Mouse (Mus musculus) neutrophil, adult 83 days (primary cell): Measurements from ENCODE around the gene Vinac1. TPM values are rescaled to one million over a fixed set of nuclear protein-coding genes. Genes with fewer than 3 reads are reported as not detected.

Experiments
- total RNA-seq, 2 experiments: library from RNA; stranded (reverse); gene quantifications; one replicate each; pipeline ENCODE4 v1.2.4; 2023

Vinac1 gene
- not detected for total RNA-seq

DNA sequence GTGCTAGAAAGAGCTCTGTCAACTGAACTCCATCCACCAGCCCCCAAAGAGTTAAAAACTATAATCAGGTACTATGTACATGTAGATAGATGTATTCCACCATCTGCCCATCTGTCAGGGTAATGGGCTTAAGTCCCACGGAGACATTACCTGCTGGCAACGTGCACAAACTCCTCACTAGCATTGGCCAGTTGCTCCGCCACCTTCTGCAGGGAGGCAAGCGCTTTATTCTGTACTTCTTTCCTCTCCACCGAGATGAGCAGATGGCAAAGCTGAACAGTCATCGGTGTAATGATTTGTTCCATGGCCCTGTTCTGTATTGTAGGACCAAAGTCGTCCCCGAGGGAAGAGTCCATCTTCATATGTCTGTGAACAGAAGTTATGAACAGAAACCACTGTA is at the start of gene Vinac1:
TSS of gene Vinac1 (minus strand) at position 362 of the 400 bp plus-strand sequence.

DNA sequence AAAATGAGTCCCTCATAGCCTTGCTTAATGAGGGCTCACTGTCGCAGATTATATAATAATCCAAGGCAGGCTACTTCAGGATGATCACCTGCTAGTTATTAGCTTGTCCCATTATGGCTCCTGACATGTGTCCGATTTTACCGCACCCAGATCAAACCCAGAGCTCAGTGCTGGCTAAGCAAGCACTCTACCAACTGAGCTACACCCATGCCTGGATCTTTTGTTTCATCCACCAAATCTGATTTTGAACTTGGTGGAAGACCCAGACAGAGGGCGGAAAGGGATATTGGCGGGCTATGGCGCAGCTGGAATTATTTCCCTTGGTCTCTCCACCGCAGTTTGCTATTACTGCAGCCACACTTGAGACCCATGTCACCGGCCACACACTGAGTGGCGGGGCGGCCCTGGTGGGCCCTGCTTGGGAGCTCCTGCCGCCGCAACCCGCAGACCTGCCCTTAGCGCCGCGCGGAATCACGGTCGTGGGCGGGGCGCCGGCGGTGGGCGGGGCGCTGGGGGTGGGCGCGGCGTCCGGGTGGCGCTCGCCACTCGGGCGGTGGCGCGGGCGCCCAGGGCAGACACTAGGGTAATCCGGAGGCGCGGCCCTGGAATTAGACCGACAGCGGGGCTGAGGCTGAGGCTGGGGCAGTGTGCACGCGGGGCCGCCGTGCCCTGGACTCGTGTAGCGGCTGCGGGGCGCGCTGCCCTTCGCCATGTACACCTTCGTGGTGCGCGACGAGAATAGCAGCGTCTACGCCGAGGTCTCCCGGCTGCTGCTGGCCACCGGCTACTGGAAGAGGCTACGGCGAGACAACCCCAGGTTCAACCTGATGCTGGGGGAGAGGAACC is 17.7 kb upstream of the Vinac1 start, which contains the start of gene Ttl:
TSS of gene Ttl (plus strand) at position 506 of the 846 bp plus-strand sequence.

Other genes with a start within 250 kb of the Vinac1 start
- gene Tmem87b, start 230.1 kb downstream of the Vinac1 start, total RNA-seq, result 10 to 100 TPM; 11.0 to 12.2 TPM
- gene Fbln7, start 185.2 kb downstream of the Vinac1 start, total RNA-seq, result not detected
- 1 to 10 TPM; 1.7 TPM for gene Zc3h8, start 104.1 kb downstream of the Vinac1 start, total RNA-seq
- gene Zc3h6, start 80.8 kb downstream of the Vinac1 start, total RNA-seq, result 1 to 10 TPM; 2.8 to 3.3 TPM
- 1 to 10 TPM; 1.9 to 4.0 TPM for gene Gm10762, start 80.4 kb downstream of the Vinac1 start, total RNA-seq
- gene Ttl, start 17.8 kb upstream of the Vinac1 start, total RNA-seq, result 1 to 10 TPM; 2.3 to 2.5 TPM
- gene Polr1b, start 52.8 kb upstream of the Vinac1 start, total RNA-seq, result 10 to 100 TPM in 1 of 2 experiments, 1 to 10 TPM in 1; 10.0 to 12.0 TPM
- 1 to 10 TPM; 6.3 to 9.1 TPM for gene Chchd5, start 81.5 kb upstream of the Vinac1 start, total RNA-seq
- gene Slc20a1, start 150.6 kb upstream of the Vinac1 start, total RNA-seq, result 100 to 1,000 TPM; 148 to 216 TPM
- 10 to 100 TPM; 31.4 to 35.0 TPM for gene Ckap2l, start 249.0 kb upstream of the Vinac1 start, total RNA-seq